Mouse (Mus musculus) neural tube, embryonic 10.5 days (tissue): ENCODE data around the gene Ap2s1.
A peak's percentile ranks its signal among the peaks of the same experiment; 100 is the strongest.

ENCODE experiments used
- DNase-seq: peaks from one replicate; pipeline ENCODE4 v3.0.0-alpha.2; 2017; ENCODE audit warnings: low spot score; ENCODE audit errors: extremely low spot score

Ap2s1 gene

DNA sequence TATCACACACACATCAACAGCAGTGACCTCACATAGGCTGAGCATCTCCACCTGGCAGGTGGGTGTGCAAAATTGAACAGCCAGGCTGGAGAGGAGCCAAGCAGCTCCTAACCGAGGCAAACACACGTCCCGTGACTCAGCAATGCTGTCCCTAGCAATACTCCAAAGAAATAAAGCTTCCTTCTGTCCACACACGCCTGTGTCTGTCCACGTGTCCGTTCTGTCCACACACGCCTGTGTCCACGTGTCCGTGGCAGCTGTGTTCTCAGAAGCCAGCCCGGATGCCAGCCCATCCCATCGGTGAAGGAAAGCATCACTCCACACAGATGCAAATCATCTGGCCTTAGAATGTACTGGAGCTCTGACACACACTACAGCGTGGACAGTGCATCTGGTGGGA lies 13.8 kb downstream of the Ap2s1 start:
- DNase-seq, result no peak

DNA sequence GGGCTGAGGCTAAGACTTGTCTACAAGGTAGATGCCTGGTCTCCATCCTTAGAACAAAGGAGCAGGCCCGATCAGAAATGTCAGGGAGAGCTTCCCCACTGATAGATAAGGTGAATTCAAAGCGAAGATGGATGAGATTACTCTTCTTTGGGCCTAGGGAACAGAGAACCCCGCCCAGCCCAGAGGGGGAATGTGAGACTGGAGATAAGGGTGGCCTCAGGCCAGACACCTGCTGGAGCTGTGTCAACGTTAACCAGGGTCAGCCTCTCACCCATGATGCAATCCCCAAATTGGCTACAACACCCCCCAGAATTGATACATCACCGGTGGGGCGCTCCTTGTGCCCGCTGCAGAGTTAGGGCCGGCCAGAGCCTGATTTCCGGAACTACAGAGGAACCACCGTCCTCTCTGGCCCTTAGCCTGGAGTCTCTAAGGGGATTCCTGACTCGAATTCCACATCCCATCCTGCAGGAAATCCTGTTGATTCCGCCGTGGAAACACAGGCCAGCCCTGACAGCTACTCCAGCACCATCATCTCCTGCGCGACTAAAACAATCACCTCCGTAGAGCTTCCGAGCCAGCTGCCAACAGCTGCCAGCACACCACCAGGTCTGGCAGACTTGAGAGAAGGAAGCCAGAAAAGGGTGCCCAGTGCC lies 17.3 kb downstream of the Ap2s1 start:
- DNase-seq, result no peak

DNA sequence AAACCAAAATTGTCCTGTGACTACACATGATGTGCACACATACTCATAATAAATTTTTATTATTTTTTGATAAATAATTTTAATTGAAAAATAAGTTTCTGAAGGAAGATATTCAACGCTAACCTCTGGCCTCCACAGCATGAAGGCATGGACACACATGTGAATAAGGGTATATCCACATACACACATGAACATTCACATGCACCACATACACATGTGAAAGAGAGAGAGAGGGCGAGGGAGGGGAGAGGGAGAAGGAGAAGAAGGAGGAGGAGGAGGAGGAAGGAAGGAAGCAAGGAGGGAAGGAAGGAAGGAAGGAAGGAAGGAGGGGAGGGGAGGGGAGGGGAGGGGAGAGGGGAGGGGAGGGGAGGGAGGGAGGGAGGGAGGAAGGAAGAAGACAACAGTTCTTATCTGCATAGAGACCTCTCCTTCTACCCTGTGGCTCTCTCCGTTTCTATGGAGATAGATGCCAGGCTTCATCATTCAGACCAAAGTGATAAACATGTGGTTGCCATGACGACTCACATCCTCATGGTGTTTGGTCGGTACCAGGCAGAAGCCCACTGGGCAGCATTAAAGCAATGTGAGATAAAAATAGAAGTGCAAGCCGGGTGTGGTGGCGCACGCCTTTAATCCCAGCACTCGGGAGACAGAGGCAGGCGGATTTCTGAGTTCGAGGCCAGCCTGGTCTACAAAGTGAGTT lies 20.8 kb downstream of the Ap2s1 start:
- no peak for DNase-seq

DNA sequence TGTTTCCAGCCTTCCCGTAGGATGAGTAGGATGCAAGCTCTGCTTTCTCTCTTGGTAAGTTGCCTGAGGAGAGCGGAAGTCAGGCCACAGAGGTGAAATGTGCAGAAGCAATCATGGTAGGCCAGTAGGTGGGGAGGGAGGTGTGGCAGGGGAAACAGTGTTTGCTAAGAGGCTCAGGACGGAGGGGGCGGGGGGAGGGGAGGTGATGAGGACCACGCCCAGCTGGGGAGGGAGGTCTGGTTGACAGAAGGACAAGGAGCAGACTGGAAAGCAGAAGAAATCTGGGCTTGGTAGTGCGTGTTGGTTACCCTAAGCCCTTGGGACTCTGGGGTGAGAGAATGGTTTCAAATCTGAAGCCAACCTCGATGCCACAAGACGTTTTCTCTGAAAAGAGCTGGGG lies 22.1 kb downstream of the Ap2s1 start:
- DNase-seq, result peak; percentile 33

DNA sequence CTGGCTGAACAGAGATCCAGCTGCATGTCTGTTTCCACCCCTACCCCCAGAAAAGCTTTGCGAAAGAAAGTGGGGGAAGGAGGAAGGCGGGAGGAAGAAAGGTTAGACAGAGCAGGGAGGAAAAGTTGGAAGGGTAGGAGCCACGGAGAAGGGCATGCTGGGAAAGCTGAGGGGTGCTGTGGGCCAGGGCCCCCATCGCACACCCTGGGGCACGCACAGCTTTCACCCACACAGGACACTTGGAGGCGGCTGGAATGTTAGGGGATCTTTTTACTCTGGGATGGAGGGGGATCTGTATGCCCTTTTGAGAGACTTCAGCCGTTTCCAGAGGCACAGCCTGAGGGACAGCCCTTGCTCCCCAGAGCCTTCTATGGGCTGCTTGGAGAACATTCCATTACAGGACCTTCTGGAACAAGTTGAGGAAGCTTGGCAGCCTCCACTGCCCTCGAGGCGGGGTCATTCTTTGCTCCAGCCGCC lies 22.8 kb downstream of the Ap2s1 start:
- DNase-seq, result no peak

DNA sequence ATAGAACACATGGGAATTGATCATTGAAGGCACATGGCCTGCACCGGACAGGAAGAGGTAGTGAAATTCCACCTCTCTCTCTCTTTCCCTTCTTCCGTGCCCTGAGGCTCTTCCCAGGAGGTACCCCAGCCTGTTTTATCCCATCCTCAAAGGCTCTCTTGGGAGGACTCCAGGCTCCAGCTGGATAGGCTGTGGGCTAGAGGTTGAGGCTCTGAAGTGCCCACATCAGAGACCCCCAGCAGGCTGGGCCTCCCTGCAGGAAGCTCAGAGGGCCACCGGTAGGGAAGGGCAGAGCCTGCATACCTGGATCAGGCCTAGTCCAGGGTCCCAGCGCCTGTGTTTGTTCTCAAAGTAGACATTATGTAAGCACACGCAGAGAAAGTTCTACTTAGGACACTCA lies 23.4 kb downstream of the Ap2s1 start:
- DNase-seq, result no peak

DNA sequence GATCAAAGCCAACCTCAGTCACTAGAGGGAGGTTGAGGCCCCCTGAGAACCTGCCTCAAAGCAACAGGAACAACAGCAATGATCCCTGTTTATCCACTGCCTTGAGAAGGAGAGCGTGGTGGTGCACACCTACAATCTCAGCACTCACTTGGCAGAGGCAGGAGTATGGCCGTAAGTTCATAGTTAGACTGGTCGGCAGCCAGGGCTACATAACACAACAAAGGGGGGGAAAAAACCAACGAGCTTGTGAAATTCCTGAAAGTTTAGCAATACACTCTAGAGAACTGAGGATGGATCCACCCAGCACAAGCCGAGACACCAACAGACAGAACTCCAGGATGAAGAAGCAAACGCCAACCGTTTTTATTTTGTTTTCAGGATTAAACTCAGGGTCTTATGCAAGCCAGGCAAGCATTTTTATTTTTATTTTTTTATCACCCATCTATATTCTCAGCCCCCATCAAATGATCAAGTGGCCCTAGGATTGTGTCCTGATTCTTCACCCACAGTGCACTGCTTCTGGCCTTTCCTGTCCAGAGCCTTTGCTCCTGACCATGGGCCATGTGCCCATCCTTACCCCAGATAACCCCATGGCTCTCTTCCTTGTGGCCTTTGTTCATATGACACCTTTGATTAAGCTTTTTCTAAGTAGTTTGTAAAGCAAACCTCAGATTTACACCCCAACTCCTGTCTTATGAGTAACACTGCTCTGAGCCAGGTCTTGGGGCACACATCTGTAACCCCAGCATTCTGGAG lies 25.4 kb downstream of the Ap2s1 start:
- DNase-seq, result no peak

DNA sequence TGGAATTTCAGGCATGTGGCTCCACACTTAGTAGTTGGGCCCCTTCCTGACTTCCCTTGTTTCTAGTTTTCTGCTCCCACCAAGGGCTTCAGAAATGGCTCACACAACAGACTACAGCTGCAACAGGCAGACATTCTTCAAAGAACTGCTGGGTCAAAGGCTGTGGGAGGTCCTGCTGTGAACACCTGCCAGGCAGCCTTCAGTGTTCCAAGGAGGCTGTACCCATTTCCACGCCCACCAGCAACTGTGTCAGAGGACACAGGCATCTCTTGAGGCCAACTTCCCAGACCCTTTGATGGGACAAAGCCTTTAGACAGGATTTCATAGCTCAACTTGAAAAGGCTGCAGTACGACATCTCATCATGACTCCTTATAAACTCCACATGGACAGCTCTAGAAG lies 28.2 kb downstream of the Ap2s1 start:
- DNase-seq, result no peak

DNA sequence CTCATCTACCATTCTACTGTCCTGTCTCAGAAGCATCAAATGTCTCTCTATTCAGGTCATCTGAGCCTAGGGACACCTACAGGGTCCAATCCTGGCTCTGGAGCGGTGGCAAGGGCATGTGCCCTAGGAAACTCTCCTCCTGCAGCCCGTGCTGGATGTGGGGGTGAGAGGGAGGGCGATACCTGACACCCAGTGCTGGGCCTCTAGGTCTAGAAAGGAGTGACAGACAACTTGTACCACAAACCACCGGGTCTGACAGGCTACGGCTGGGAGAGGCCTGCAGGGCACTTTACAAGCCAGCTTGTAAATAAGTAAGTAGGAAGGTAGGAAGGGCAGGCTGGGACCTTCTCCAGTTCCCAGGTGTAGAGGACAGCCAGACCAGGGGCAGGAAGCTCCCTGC lies 37.7 kb downstream of the Ap2s1 start:
- DNase-seq, result no peak

DNA sequence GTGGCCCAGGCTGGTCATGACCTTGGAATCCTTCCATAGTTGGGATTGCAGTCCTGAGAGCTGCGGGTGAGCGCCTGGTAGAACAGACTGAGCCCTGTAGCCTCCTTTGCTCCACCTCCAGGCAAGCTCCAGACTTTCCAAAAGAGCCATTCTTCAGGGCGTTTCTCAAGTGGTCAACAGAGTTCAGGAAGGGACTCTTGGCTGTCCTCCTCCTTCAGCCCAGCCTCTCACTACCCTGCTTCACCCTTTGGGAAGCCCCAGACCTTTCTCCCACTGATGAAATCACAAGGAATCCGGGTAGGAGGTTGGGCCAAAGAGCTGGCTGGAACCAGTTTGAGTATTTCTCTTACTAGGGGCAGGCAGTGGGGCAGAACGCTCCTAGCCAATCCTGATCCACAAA lies 41.9 kb downstream of the Ap2s1 start:
- DNase-seq, result no peak

DNA sequence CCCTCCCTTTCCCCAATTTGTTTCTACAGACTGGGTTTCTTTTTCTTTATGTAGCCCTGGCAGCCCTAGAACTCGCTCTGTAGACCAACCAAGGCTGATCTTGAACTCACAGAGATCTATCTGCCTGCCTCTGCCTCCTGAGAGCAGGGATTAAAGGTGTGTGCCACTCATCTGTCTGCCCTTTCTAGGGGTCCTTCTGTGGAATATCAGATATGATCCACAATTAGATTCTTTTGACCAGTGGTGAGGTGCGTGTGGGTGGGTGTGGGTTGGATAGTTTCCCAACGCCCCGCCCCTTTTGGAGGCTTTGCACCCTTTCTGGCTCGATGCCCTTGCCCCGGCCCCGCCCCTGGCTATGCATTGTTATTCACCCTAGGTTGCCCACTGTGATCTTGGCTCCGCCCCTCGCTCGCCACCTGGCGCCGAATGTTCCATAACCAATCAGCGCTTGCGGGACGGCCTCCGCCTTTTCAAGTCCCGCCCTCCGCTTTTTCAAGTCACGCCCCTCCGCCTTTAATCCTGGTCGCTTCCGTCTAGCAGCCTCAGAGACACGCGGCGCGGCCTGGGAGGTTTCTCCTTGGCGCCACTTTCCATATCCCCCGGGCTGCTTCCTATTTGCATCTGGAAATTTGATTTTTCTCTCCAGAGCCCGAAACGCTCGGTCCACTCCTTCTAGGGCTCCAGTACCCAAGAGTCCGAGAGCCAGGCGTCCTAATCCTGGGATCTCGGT lies 42.8 kb downstream of the Ap2s1 start, which contains the start of gene Slc1a5:
Gene Slc1a5 (plus strand): TSS at position 516 of the 730 bp plus-strand sequence.
- DNase-seq, result peak; percentile 95

DNA sequence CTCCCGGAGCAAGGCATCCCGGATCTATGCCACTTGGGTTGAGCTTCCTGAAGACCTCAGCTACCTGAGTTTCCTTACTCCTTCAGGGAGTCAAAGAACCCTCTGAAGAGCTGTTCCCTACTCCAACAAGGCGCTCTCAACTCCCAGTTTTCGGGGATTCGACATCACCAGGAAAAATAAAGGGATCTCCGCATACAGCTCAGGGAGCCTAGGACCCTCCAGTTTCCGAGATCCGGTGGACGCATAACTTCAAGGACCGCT lies 43.3 kb downstream of the Ap2s1 start:
- DNase-seq, result no peak

DNA sequence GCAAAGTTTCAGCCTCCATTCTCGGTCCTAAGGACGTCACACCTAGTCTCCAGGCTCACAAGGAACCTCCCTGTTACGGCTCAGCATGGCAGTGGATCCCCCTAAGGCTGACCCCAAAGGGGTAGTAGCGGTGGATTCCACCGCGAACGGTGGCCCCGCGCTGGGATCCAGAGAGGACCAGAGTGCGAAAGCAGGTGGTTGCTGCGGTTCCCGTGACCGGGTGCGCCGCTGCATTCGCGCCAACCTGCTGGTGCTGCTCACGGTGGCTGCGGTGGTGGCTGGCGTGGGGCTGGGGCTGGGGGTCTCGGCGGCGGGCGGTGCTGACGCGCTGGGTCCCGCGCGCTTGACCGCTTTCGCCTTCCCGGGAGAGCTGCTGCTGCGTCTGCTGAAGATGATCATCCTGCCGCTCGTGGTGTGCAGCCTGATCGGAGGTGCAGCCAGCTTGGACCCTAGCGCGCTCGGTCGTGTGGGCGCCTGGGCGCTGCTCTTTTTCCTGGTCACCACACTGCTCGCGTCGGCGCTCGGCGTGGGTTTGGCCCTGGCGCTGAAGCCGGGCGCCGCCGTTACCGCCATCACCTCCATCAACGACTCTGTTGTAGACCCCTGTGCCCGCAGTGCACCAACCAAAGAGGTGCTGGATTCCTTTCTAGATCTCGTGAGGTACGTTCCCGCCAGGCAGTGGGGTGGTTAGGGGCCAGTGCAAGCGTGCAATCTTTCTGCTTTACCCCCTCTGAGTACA lies 43.8 kb downstream of the Ap2s1 start:
- peak; percentile 68 for DNase-seq

DNA sequence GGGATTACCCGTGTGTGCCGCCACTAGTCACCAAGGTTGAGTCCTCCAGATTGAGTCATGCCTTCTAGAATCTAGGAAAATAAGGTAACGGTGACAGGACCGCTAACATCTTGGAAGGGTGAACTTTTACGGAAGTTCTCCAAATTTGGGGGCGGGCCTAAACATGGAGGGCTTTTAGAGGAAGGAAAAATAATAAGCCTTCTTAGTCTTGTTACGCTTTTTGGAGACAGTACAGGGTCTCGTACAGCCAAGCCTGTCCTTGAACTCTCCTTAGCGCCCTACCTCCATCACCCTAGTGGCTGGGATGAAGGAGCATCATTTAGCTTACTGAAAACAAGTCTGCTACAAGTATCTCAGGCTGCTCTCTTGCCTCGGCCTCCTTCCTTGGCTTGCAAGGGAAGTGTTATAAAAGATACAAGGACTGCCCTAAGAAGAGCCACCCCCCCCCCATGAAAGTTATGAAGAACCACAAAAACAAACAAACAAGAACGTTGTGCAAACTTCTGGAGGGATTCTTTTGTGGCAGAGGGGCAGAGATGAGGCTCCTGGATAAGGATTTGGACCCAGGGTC lies 44.4 kb downstream of the Ap2s1 start:
- peak; percentile 27 for DNase-seq

DNA sequence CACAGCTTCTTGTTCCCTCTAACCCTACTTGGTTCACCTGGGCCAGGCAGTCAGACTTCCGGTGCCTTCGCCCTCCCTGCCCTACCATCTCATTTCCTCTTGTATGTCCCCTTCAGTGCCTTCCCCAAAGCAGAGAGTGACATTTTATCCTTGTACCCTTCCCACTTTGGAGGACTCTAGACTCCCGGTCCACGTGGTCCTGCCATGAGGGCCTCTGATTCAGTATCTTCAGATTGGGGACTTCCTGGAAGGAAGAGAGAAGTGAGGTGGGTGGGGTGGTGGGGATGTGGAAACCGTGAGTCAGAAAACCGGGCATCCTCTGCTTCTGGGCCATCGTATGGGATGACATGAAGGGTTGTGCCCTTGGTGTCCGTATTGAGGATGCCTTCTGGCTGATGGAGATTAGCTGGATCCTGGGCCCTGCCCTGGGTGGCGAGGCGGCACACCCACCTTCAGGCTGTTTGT lies 45.0 kb downstream of the Ap2s1 start:
- DNase-seq, result peak; percentile 27

DNA sequence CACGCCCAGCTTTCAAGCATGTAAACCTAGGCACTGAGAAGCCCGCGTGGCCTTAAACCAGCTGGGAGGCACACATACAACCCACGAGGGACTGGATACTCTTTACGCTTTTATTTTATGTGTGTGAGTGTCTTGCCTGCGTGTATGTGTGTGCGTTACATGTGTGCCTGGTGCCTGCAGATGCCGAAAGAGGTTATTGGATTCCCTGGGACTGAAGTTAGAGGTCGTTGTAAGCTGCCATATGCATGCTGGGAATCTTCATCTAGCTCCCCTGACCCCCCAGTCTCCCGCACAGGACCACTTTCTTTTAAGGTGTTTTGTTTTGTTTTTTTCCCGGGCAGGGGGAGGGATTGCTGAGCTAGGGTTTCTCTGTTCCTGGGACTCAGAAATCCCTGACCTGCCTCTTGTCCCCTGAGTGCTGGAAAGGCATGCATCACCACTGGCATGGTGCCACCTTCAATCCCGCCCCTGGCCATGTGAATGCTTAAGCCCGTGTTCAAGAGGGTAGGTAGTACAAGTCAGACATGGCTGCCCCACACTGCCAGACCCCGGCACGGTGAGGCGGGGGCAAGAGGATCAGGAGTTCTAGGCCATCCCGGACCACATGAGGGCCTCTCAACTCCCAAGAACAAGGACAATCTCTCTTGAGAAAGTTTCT lies 45.7 kb downstream of the Ap2s1 start:
- DNase-seq, result no peak

DNA sequence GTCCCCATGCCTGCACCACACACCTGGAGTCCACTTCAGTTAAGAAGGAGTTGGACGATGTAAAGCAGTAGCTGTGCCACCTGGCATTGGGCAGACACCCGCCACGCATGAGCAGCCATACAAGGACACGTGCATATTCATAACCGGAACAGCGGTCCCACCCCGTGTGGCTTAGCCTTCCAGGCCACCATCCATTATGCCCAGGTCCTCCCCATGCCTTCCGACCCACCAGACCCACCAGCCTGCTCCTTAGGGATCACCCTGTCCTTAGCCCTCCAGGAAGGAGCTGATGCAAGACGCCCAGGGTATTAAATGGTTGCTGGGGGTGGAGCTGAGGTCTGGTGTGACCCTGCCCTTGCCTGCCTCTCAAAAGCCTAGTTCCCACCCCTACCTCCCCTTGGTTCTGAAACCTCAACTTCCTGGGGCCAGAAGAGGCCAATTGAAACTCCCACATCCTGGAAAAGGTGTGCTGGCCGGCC lies 46.3 kb downstream of the Ap2s1 start:
- no peak for DNase-seq

DNA sequence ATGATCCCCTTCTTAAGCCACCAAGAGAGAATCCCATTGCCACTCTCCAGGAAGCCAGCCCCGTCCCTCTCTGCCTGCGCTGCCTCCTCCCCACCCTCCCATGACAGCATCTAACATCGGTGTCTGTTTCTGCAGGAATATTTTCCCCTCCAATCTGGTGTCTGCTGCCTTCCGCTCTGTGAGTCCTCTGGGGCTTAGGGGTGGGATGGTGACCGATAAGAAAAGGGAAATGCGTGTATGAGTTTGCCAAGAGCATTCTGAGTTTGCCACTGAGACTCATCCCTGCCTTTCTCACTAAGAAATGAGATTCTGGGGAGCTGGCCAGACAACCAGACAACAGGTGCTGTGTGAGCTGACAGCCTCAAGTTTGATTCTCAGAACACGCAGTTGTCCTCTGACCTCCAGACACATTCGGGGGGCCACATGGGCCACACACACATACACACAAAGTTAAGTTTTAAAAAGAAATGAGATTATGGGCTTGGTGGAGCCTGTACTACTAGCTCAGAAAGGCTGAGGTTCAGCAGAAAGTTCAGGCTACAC lies 47.4 kb downstream of the Ap2s1 start:
- DNase-seq, result no peak

DNA sequence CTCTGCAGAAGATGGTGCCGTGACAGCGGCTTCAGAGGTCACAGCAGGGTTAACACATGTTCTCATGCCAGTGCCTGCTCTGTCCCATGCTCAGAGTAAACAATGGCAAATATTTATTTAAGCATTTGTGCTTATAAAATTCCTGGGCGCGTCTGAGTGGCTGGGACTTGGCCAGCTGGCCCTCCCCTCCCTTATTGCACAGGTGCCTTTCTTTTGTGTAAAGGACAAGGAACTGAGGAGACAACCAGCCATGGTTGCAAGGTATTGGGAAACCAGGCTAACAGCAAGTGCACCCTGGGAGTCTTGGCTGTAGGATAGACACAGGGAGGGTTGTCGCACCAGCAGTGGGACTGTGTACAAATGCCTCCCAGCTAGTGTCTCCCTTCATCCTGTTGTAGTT lies 54.1 kb downstream of the Ap2s1 start:
- DNase-seq, result no peak
